Mouse (Mus musculus) testis, adult 2 months (tissue): ENCODE results near the gene Rgs6. TPM values are rescaled to one million over a fixed set of nuclear protein-coding genes. Genes with fewer than 3 reads are reported as not detected.

ENCODE experiments used
- H3K27ac ChIP-seq: fragments of 200-500 bp; 2 replicates; pipeline ENCODE4 v1.5.1; 2012; ENCODE audit warnings: low read depth, low read length; ENCODE audit not compliant: control insufficient read depth, insufficient read depth
- H3K27me3 ChIP-seq: fragments of 200-500 bp; 2 replicates; pipeline ENCODE4 v1.6.1; 2012; ENCODE audit warnings: mild to moderate bottlenecking, low read length, moderate library complexity; ENCODE audit not compliant: control insufficient read depth, insufficient read depth
- H3K36me3 ChIP-seq: fragments of 200-500 bp; 2 replicates; pipeline ENCODE4 v1.6.1; 2012; ENCODE audit warnings: mild to moderate bottlenecking, low read length; ENCODE audit not compliant: control insufficient read depth, insufficient read depth
- H3K4me1 ChIP-seq: fragments of 200-500 bp; 2 replicates; pipeline ENCODE4 v1.6.1; 2012; ENCODE audit warnings: low read length; ENCODE audit not compliant: control insufficient read depth, insufficient read depth
- H3K4me3 ChIP-seq: fragments of 200-500 bp; 2 replicates; pipeline ENCODE4 v1.5.1; 2012; ENCODE audit warnings: low read depth, mild to moderate bottlenecking, low read length, moderate library complexity, mixed read lengths; ENCODE audit not compliant: control insufficient read depth
- CTCF ChIP-seq: fragments of 200-500 bp; IDR thresholded peaks from 2 replicates; pipeline ENCODE4 v1.5.1; 2012; ENCODE audit warnings: low read depth, mild to moderate bottlenecking, inconsistent platforms, low read length, moderate library complexity; ENCODE audit not compliant: control insufficient read depth, insufficient read depth, insufficient replicate concordance
- POLR2A ChIP-seq: fragments of 200-500 bp; IDR thresholded peaks from 2 replicates; pipeline ENCODE4 v1.6.1; 2012; ENCODE audit warnings: low read depth, mild to moderate bottlenecking, inconsistent platforms, low read length, moderate library complexity; ENCODE audit not compliant: control insufficient read depth
- polyA plus RNA-seq: library from polyadenylated mRNA; depleted of rRNA; stranded (reverse); fragments of >200 nt; gene quantifications from 2 replicates; pipeline ENCODE4 v1.2.3, GENCODE M21; 2012

Rgs6 gene
- polyA plus RNA-seq, 1 experiment, result 0.75 TPM

GRCm38 (mm10) chr12:82848304-82848872, 260.3 kb downstream of the Rgs6 start:
- TF ChIP-seq POLR2A, result no peak
- no peak for TF ChIP-seq CTCF
- Histone ChIP-seq H3K36me3 (no peaks in the 10 kb centered on the region), H3K27ac (no peak overlapping the region), H3K4me3 (no peak overlapping the region), H3K27me3 (no peaks in the 10 kb centered on the region), H3K4me1 (no peaks in the 10 kb centered on the region)

- TF ChIP-seq CTCF (no peak), POLR2A (no peak)
- Histone ChIP-seq H3K4me3 (no peak overlapping the region), H3K27me3 (no peaks in the 10 kb centered on the region)
Measured at GRCm38 (mm10) chr12:82854902-82855301, 266.8 kb downstream of the Rgs6 start.

GRCm38 (mm10) chr12:82855333-82856107, 267.4 kb downstream of the Rgs6 start:
- H3K36me3 ChIP-seq, result no peaks in the 10 kb centered on the region
- no peaks in the 10 kb centered on the region for H3K4me1 ChIP-seq
- no peaks in the 10 kb centered on the region for H3K27me3 ChIP-seq
- H3K27ac ChIP-seq, result no peak overlapping the region
- TF ChIP-seq CTCF (no peak), POLR2A (no peak)
- no peak overlapping the region for H3K4me3 ChIP-seq

More at GRCm38 (mm10) chr12:82854902-82855301, 266.8 kb downstream of the Rgs6 start:
- Histone ChIP-seq H3K27ac (no peak overlapping the region), H3K4me1 (no peaks in the 10 kb centered on the region), H3K36me3 (no peaks in the 10 kb centered on the region)

- no peaks in the 10 kb centered on the region for H3K4me1 ChIP-seq
- no peaks in the 10 kb centered on the region for H3K27me3 ChIP-seq
- no peak overlapping the region for H3K4me3 ChIP-seq
- no peak for TF ChIP-seq POLR2A
- H3K27ac ChIP-seq, result no peak overlapping the region
- H3K36me3 ChIP-seq, result no peaks in the 10 kb centered on the region
Measured at GRCm38 (mm10) chr12:82865686-82866085, 277.6 kb downstream of the Rgs6 start.

DNA sequence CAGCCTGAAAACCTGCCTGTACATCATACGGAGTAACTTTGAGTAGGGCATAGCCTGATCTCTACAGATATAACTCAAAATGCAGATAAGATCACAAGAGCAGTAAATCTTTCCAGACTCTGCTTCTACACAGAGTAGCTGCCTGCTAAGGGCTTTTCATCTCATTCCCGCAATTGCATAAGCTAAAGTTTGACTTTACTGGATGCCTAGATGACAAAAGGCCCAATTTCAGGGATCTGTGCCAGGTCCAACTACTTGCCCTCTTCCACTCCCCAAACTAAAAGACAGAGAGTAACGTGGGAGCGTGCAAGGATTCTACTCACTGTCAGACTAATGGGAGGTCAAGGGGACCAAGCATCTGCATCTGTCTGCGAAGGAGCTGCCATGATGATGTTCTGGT, 292.6 kb downstream of the Rgs6 start:
- Histone ChIP-seq H3K27ac (no peak overlapping the region), H3K4me1 (no peaks in the 10 kb centered on the region), H3K36me3 (no peaks in the 10 kb centered on the region)

DNA sequence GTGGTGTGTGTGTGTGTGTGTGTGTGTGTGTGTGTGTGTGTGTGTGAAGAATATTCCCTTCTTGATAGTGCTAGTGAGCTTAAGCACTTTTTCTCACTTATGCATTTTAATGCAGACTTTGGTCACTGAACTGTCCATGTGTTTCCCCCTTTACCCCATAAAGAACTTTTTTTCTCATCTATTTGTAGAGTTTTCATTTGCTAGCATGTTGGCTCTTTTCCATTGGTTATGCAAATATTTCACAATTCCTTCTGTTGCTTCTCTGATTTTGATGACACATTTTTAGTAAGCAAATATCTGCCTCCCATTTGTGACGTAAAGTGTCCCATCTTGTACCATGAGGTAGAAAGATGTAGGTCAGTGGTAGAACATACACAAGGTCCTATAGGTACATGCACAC, 295.0 kb downstream of the Rgs6 start:
- H3K36me3 ChIP-seq, result no peaks in the 10 kb centered on the region
- TF ChIP-seq POLR2A (no peak), CTCF (no peak)

More for the DNA sequence above, 292.6 kb downstream of the Rgs6 start:
- H3K27me3 ChIP-seq, result no peaks in the 10 kb centered on the region
- TF ChIP-seq POLR2A (no peak), CTCF (no peak)
- no peak overlapping the region for H3K4me3 ChIP-seq

DNA sequence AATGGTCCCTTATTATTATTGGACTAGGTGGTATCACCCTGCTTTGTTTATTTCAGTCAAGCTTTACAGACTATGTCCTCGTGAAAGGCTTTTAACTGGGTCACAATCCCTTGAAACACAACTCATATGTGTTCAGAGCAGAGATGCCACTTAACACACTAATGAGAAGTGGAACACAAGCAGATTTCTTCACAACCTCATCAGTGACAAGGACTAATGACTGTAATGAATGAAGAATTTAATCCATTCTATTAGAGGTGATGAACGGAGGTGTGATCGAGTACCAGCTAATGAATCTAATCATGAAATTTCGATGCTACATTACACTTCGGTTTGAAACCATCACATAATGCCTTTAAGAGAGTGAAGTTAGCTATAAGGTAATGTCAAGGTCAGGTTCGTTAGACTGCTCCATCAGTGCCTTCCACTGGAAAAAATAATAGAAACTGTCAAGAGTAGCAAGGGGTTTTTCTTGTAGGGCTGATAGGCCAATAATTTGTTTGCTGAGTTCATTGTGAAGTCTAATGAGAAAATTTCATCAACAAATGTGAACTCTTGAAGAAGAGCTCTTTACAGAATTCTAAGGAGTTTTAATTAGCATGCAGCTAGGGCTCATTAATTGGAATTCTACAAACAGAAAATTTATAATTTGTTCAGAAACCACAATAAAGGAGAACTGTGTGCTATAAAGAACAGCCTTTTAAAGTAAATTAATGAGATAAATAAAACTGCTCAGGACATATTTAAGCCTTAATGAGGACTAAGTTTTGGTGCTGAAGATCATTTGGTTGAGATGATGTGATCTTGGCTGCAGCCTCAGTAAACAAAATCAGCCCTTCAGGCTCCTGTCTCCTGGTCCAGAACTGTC, 307.1 kb downstream of the Rgs6 start:
- TF ChIP-seq CTCF, result no peak
- no peak for TF ChIP-seq POLR2A
- Histone ChIP-seq H3K4me3 (no peak overlapping the region), H3K36me3 (no peaks in the 10 kb centered on the region), H3K4me1 (no peaks in the 10 kb centered on the region), H3K27me3 (no peaks in the 10 kb centered on the region), H3K27ac (no peak overlapping the region)

More for the DNA sequence above, 295.0 kb downstream of the Rgs6 start:
- H3K4me3 ChIP-seq, result no peak overlapping the region
- H3K27me3 ChIP-seq, result no peaks in the 10 kb centered on the region
- no peaks in the 10 kb centered on the region for H3K4me1 ChIP-seq
- H3K27ac ChIP-seq, result no peak overlapping the region
